ENCODE assay signal across 8 mouse cellular contexts in genomic region chr6:39573791-39574554, GRCm38 (mm10). TPM values are rescaled to one million over a fixed set of nuclear protein-coding genes. Genes with fewer than 3 reads are reported as not detected.
DNase-seq lines count a peak whose midpoint lies in the region; ATAC-seq and TF ChIP-seq lines count a peak whose summit lies in the region.

TSS of gene Adck2 (plus strand) at chr6:39573873.

- no peaks in the 10 kb centered on the region for H3K4me1 ChIP-seq in forebrain, embryonic 11.5 days (replicated peaks; ENCODE audit: control insufficient read depth, insufficient read depth, low read length)
- H3K4me1 ChIP-seq in heart, embryonic 15.5 days (replicated peaks) = peaks cover 12% of the 10 kb centered on the region
- H3K4me1 ChIP-seq in liver, embryonic 14.5 days (replicated peaks; ENCODE audit: control insufficient read depth in 2 of 2, insufficient read depth in 2 of 2, low read length in 1 of 2) = peaks cover 5 to 11% of the 10 kb centered on the region in 2 experiments; a peak in 3 of 4 replicates
- peaks cover 3% of the 10 kb centered on the region; the same call in 1 of the 2 replicates for H3K4me1 ChIP-seq in neural tube, embryonic 11.5 days (ENCODE audit: control insufficient read depth, insufficient read depth, low read length)
- peaks cover 11% of the 10 kb centered on the region for H3K4me1 ChIP-seq in stomach, embryonic 16.5 days (ENCODE audit: control insufficient read depth, insufficient read depth, low read length)

- peak within 1 kb of the TSS; percentile 74 for H3K27ac ChIP-seq in forebrain, embryonic 11.5 days (ENCODE audit: low read depth, low read length)
- H3K27ac ChIP-seq in heart, embryonic 15.5 days = peak within 1 kb of the TSS; percentile 96
- peak within 1 kb of the TSS; percentile 43 for H3K27ac ChIP-seq in liver, embryonic 14.5 days
- peak within 1 kb of the TSS; percentile 91 for H3K27ac ChIP-seq in neural tube, embryonic 11.5 days (ENCODE audit: low read depth, low read length)
- H3K27ac ChIP-seq in stomach, embryonic 16.5 days (ENCODE audit: low read length) = peak within 1 kb of the TSS; percentile 87

- WGBS in forebrain, embryonic 11.5 days = under 1% methylated on average over 48 of the region's 49 CpGs
- WGBS in heart, embryonic 15.5 days = 2% methylated on average over 49 of the region's 49 CpGs
- 1% methylated on average over 49 of the region's 49 CpGs for WGBS in liver, embryonic 14.5 days (ENCODE audit: insufficient replicate concordance)
- WGBS in neural tube, embryonic 11.5 days = 2% methylated on average over 39 of the region's 49 CpGs
- under 1% methylated on average over 49 of the region's 49 CpGs for WGBS in stomach, embryonic 16.5 days

- H3K36me3 ChIP-seq in forebrain, embryonic 11.5 days (ENCODE audit: control insufficient read depth, insufficient read depth, low read length) = no peaks in the 10 kb centered on the region
- H3K36me3 ChIP-seq in heart, embryonic 15.5 days = peaks cover 23% of the 10 kb centered on the region
- H3K36me3 ChIP-seq in liver, embryonic 14.5 days (replicated peaks; ENCODE audit: control insufficient read depth, insufficient read depth, low read depth) = no peaks in the 10 kb centered on the region; the same call in 1 of the 2 replicates
- no peaks in the 10 kb centered on the region for H3K36me3 ChIP-seq in neural tube, embryonic 11.5 days (ENCODE audit: control insufficient read depth, insufficient read depth, low read length)
- peaks cover 2% of the 10 kb centered on the region; the same call in 1 of the 2 replicates for H3K36me3 ChIP-seq in stomach, embryonic 16.5 days (ENCODE audit: control insufficient read depth, insufficient read depth, low read length)

- H3K9ac ChIP-seq in forebrain, embryonic 11.5 days (ENCODE audit: low read length) = peak within 1 kb of the TSS; percentile 61
- H3K9ac ChIP-seq in heart, embryonic 15.5 days = peak within 1 kb of the TSS; percentile 85
- peak within 1 kb of the TSS; percentile 68 for H3K9ac ChIP-seq in liver, embryonic 14.5 days (replicated peaks)
- peak within 1 kb of the TSS; percentile 86 for H3K9ac ChIP-seq in neural tube, embryonic 11.5 days (ENCODE audit: low read length)
- H3K9ac ChIP-seq in stomach, embryonic 16.5 days (ENCODE audit: low read length) = peak within 1 kb of the TSS; percentile 94

- TF ChIP-seq EP300 in liver, embryonic 14.5 days (IDR thresholded peaks at IDR 0.05; ENCODE audit: low read depth) = no peak

- peak within 1 kb of the TSS; percentile 66 for H3K4me2 ChIP-seq in forebrain, embryonic 11.5 days (ENCODE audit: low read depth, low read length, severe bottlenecking)
- H3K4me2 ChIP-seq in heart, embryonic 15.5 days = peak within 1 kb of the TSS; percentile 89
- H3K4me2 ChIP-seq in liver, embryonic 14.5 days (ENCODE audit: low read depth) = peak within 1 kb of the TSS; percentile 81
- H3K4me2 ChIP-seq in neural tube, embryonic 11.5 days (ENCODE audit: low read depth) = peak within 1 kb of the TSS; percentile 62
- H3K4me2 ChIP-seq in stomach, embryonic 16.5 days (ENCODE audit: low read depth, low read length) = peak within 1 kb of the TSS; percentile 69

- peak within 1 kb of the TSS; percentile 56 for H3K4me3 ChIP-seq in forebrain, embryonic 11.5 days (ENCODE audit: low read depth, low read length)
- peak within 1 kb of the TSS; percentile 89 for H3K4me3 ChIP-seq in heart, embryonic 15.5 days
- H3K4me3 ChIP-seq in liver, embryonic 14.5 days (ENCODE audit: insufficient read depth in 1 of 2, low read depth in 2 of 2, low read length in 2 of 2) = peak within 1 kb of the TSS; percentile 77 to 78
- peak within 1 kb of the TSS; percentile 71 for H3K4me3 ChIP-seq in neural tube, embryonic 11.5 days (ENCODE audit: low read depth, low read length)
- H3K4me3 ChIP-seq in stomach, embryonic 16.5 days (replicated peaks; ENCODE audit: low read length) = peak within 1 kb of the TSS; percentile 82

- H3K27me3 ChIP-seq in forebrain, embryonic 11.5 days (ENCODE audit: control insufficient read depth, insufficient read depth, low read length) = no peaks in the 10 kb centered on the region
- H3K27me3 ChIP-seq in heart, embryonic 15.5 days = no peaks in the 10 kb centered on the region
- H3K27me3 ChIP-seq in liver, embryonic 14.5 days (ENCODE audit: control insufficient read depth, insufficient read depth, low read length) = no peaks in the 10 kb centered on the region
- no peaks in the 10 kb centered on the region for H3K27me3 ChIP-seq in neural tube, embryonic 11.5 days (ENCODE audit: control insufficient read depth, insufficient read depth, low read length)
- no peaks in the 10 kb centered on the region for H3K27me3 ChIP-seq in stomach, embryonic 16.5 days (ENCODE audit: control insufficient read depth, insufficient read depth, low read length)

- ATAC-seq in forebrain, embryonic 11.5 days (replicated peaks; ENCODE audit: low FRiP score) = peak; percentile 97
- peak; percentile 95 for ATAC-seq in heart, embryonic 15.5 days (replicated peaks; ENCODE audit: insufficient number of reproducible peaks, insufficient read depth, low FRiP score, low read depth)
- ATAC-seq in liver, embryonic 14.5 days (ENCODE audit: insufficient read depth) = peak; percentile 96
- peak; percentile 92 for ATAC-seq in neural tube, embryonic 11.5 days (ENCODE audit: insufficient read depth, low FRiP score, low TSS enrichment)
- ATAC-seq in stomach, embryonic 16.5 days (ENCODE audit: insufficient read depth, low FRiP score) = peak; percentile 93

- peak; percentile 66 to 72 for DNase-seq in CD8-positive naive resting alpha-beta T cell, adult 2 months (ENCODE audit: low read depth in 2 of 2, low spot score in 2 of 2)
- peak; percentile 75 for DNase-seq in c-Kit-positive CD71-negative TER-119-negative erythroid progenitor cells, embryonic 14.5 days (ENCODE audit: low read depth)
- peak; percentile 91 for DNase-seq in forebrain, embryonic 11.5 days (ENCODE audit: low spot score)
- DNase-seq in kidney, postnatal 25 days = peak; percentile 85 to 92
- DNase-seq in liver, embryonic 14.5 days (ENCODE audit: low read depth in 3 of 3, low spot score in 3 of 3) = peak; percentile 60 to 69 (median 69)
- DNase-seq in neural tube, embryonic 11.5 days (ENCODE audit: low spot score) = peak; percentile 86

- H3K9me3 ChIP-seq in forebrain, embryonic 11.5 days (ENCODE audit: control insufficient read depth, low read length) = no peaks in the 10 kb centered on the region
- no peaks in the 10 kb centered on the region for H3K9me3 ChIP-seq in heart, embryonic 15.5 days (replicated peaks)
- no peaks in the 10 kb centered on the region for H3K9me3 ChIP-seq in liver, embryonic 14.5 days (ENCODE audit: control insufficient read depth, low read length)
- no peaks in the 10 kb centered on the region for H3K9me3 ChIP-seq in neural tube, embryonic 11.5 days (ENCODE audit: control insufficient read depth, low read length)
- H3K9me3 ChIP-seq in stomach, embryonic 16.5 days (replicated peaks; ENCODE audit: control insufficient read depth, low read length) = no peaks in the 10 kb centered on the region

- peak; percentile 70 for TF ChIP-seq CTCF in liver, embryonic 14.5 days (IDR thresholded peaks at IDR 0.05; ENCODE audit: low read depth)

RNA-seq across cellular contexts. Expression of gene Adck2, which starts in this region (rescaled TPM):
- 23.2 and 26.6 TPM in 2 replicates for polyA plus RNA-seq in forebrain, embryonic 11.5 days (2014; fragmentation: Nextera tagmentation; extraction: Ambion mirVana)
- polyA plus RNA-seq in heart, embryonic 15.5 days (2015; fragmentation: Nextera tagmentation; extraction: Ambion mirVana) = 18.4 and 18.9 TPM in 2 replicates
- polyA plus RNA-seq in liver, embryonic 14.5 days (2012; rRNA removed) = 2.2 and 3.1 TPM in 2 replicates
- polyA plus RNA-seq in liver, embryonic 14.5 days (2014; fragmentation: Nextera tagmentation; extraction: Ambion mirVana) = 6.7 and 7.8 TPM in 2 replicates
- polyA plus RNA-seq in neural tube, embryonic 11.5 days (2014; fragmentation: Nextera tagmentation; extraction: Ambion mirVana) = 28.9 and 32.3 TPM in 2 replicates
- 33.5 and 34.8 TPM in 2 replicates for polyA plus RNA-seq in stomach, embryonic 16.5 days (2015; fragmentation: Nextera tagmentation; extraction: Ambion mirVana)

Comparison
In these comparisons a context has a peak if more than half of its experiments do, and no peak if none do; other contexts are left out.
1. Peak in every context shown above with its lines: DNase-seq, ATAC-seq, H3K4me3 ChIP-seq and H3K27ac ChIP-seq.
2. H3K27ac ChIP-seq: peak in every context shown above with its lines; median percentile 96 in heart, embryonic 15.5 days; 91 in neural tube, embryonic 11.5 days; 87 in stomach, embryonic 16.5 days; 74 in forebrain, embryonic 11.5 days; 43 in liver, embryonic 14.5 days.